Mouse (Mus musculus): ENCODE measurements around the gene Saysd1. TPM values are rescaled to one million over a fixed set of nuclear protein-coding genes. Genes with fewer than 3 reads are reported as not detected.

The Saysd1 gene
- total and polyA plus RNA-seq, 3 experiments: 2.6 to 5.0 (median 2.8) TPM

GRCm38 (mm10) chr14:20149127-20150080, 11.1 kb upstream of the Saysd1 start:
- no peaks in the 10 kb centered on the region for H3K4me1 ChIP-seq (ENCODE audit: control insufficient read depth, insufficient read depth, low read length)
- no peak overlapping the region for H3K4me3 ChIP-seq
- no peak overlapping the region for H3K9ac ChIP-seq (ENCODE audit: low read depth, low read length)
- no peak overlapping the region for H3K27ac ChIP-seq
- H3K36me3 ChIP-seq (ENCODE audit: control insufficient read depth, insufficient read depth, low read length): no peaks in the 10 kb centered on the region
- H3K27me3 ChIP-seq (ENCODE audit: control insufficient read depth, insufficient read depth, low read length): no peaks in the 10 kb centered on the region
- H3K79me2 ChIP-seq (replicated peaks; ENCODE audit: control insufficient read depth, insufficient read depth, low read length): no peaks in the 10 kb centered on the region
- DNase-seq: no peak
- intact Hi-C loops (cut with DNase I): no loop called here
- 83% methylated on average over 22 of the region's 22 CpGs for WGBS
- TF ChIP-seq POLR2A (IDR thresholded peaks at IDR 0.05; ENCODE audit: insufficient read depth, low read depth, low read length) (no peak), CTCF (IDR thresholded peaks at IDR 0.05) (no peak), EP300 (IDR thresholded peaks at IDR 0.05; ENCODE audit: insufficient read depth, low read depth, low read length) (no peak)

- Histone ChIP-seq H3K27me3 (ENCODE audit: control insufficient read depth, insufficient read depth, low read length) (no peaks in the 10 kb centered on the region), H3K36me3 (ENCODE audit: control insufficient read depth, insufficient read depth, low read length) (no peaks in the 10 kb centered on the region), H3K9ac (ENCODE audit: low read depth, low read length) (no peak overlapping the region), H3K4me1 (ENCODE audit: control insufficient read depth, insufficient read depth, low read length) (no peaks in the 10 kb centered on the region), H3K79me2 (replicated peaks; ENCODE audit: control insufficient read depth, insufficient read depth, low read length) (no peaks in the 10 kb centered on the region), H3K27ac (no peak overlapping the region), H3K4me3 (no peak overlapping the region)
- intact Hi-C loops (cut with DNase I): no loop called here
- 91% methylated on average over 11 of the region's 11 CpGs for WGBS
- no peak for TF ChIP-seq POLR2A (IDR thresholded peaks at IDR 0.05; ENCODE audit: insufficient read depth, low read depth, low read length)
- TF ChIP-seq EP300 (IDR thresholded peaks at IDR 0.05; ENCODE audit: insufficient read depth, low read depth, low read length): no peak
- TF ChIP-seq CTCF (IDR thresholded peaks at IDR 0.05): no peak
- no peak for DNase-seq
These were observed 10.2 kb upstream of the Saysd1 start for GRCm38 (mm10) chr14:20148514-20148913.

- Histone ChIP-seq H3K4me3 (no peak overlapping the region), H3K27me3 (ENCODE audit: control insufficient read depth, insufficient read depth, low read length) (no peaks in the 10 kb centered on the region), H3K79me2 (replicated peaks; ENCODE audit: control insufficient read depth, insufficient read depth, low read length) (no peaks in the 10 kb centered on the region), H3K36me3 (ENCODE audit: control insufficient read depth, insufficient read depth, low read length) (no peaks in the 10 kb centered on the region), H3K9ac (ENCODE audit: low read depth, low read length) (no peak overlapping the region), H3K27ac (no peak overlapping the region), H3K4me1 (ENCODE audit: control insufficient read depth, insufficient read depth, low read length) (no peaks in the 10 kb centered on the region)
- intact Hi-C loops (cut with DNase I): no loop called here
- no peak for DNase-seq
- WGBS: 66% methylated on average over 7 of the region's 7 CpGs
- TF ChIP-seq CTCF (IDR thresholded peaks at IDR 0.05): no peak
- no peak for TF ChIP-seq EP300 (IDR thresholded peaks at IDR 0.05; ENCODE audit: insufficient read depth, low read depth, low read length)
- TF ChIP-seq POLR2A (IDR thresholded peaks at IDR 0.05; ENCODE audit: insufficient read depth, low read depth, low read length): no peak
These were observed 9.5 kb upstream of the Saysd1 start for GRCm38 (mm10) chr14:20147854-20148253.

GRCm38 (mm10) chr14:20144093-20144492, 5.8 kb upstream of the Saysd1 start:
- no peak for TF ChIP-seq POLR2A (IDR thresholded peaks at IDR 0.05; ENCODE audit: insufficient read depth, low read depth, low read length)
- no peak for TF ChIP-seq CTCF (IDR thresholded peaks at IDR 0.05)
- TF ChIP-seq EP300 (IDR thresholded peaks at IDR 0.05; ENCODE audit: insufficient read depth, low read depth, low read length): no peak
- 81% methylated on average over 4 of the region's 4 CpGs for WGBS
- Histone ChIP-seq H3K9ac (ENCODE audit: low read depth, low read length) (no peak overlapping the region), H3K36me3 (ENCODE audit: control insufficient read depth, insufficient read depth, low read length) (no peaks in the 10 kb centered on the region), H3K27ac (no peak overlapping the region), H3K79me2 (replicated peaks; ENCODE audit: control insufficient read depth, insufficient read depth, low read length) (no peaks in the 10 kb centered on the region), H3K4me1 (ENCODE audit: control insufficient read depth, insufficient read depth, low read length) (no peaks in the 10 kb centered on the region), H3K4me3 (no peak overlapping the region), H3K27me3 (ENCODE audit: control insufficient read depth, insufficient read depth, low read length) (no peaks in the 10 kb centered on the region)
- intact Hi-C loops (cut with DNase I): no loop called here
- DNase-seq: no peak

- H3K4me1 ChIP-seq (ENCODE audit: control insufficient read depth, insufficient read depth, low read length): no peaks in the 10 kb centered on the region
- intact Hi-C loops (cut with DNase I): no loop called here
- H3K27ac ChIP-seq: no peak overlapping the region
- H3K27me3 ChIP-seq (ENCODE audit: control insufficient read depth, insufficient read depth, low read length): no peaks in the 10 kb centered on the region
- DNase-seq: no peak
- no peaks in the 10 kb centered on the region for H3K36me3 ChIP-seq (ENCODE audit: control insufficient read depth, insufficient read depth, low read length)
- WGBS: 85% methylated on average over 10 of the region's 10 CpGs
- no peak overlapping the region for H3K9ac ChIP-seq (ENCODE audit: low read depth, low read length)
- no peaks in the 10 kb centered on the region for H3K79me2 ChIP-seq (replicated peaks; ENCODE audit: control insufficient read depth, insufficient read depth, low read length)
- TF ChIP-seq CTCF (IDR thresholded peaks at IDR 0.05): no peak
- no peak overlapping the region for H3K4me3 ChIP-seq
These were observed 3.2 kb downstream of the Saysd1 start for GRCm38 (mm10) chr14:20134965-20135671.

- no peaks in the 10 kb centered on the region for H3K79me2 ChIP-seq (replicated peaks; ENCODE audit: control insufficient read depth, insufficient read depth, low read length)
- no peak for TF ChIP-seq POLR2A (IDR thresholded peaks at IDR 0.05; ENCODE audit: insufficient read depth, low read depth, low read length)
- no peak for TF ChIP-seq EP300 (IDR thresholded peaks at IDR 0.05; ENCODE audit: insufficient read depth, low read depth, low read length)
- TF ChIP-seq CTCF (IDR thresholded peaks at IDR 0.05): no peak
- 90% methylated on average over 6 of the region's 6 CpGs for WGBS
- H3K36me3 ChIP-seq (ENCODE audit: control insufficient read depth, insufficient read depth, low read length): no peaks in the 10 kb centered on the region
- no peak for DNase-seq
- H3K27me3 ChIP-seq (ENCODE audit: control insufficient read depth, insufficient read depth, low read length): no peaks in the 10 kb centered on the region
- H3K9ac ChIP-seq (ENCODE audit: low read depth, low read length): no peak overlapping the region
- H3K4me1 ChIP-seq (ENCODE audit: control insufficient read depth, insufficient read depth, low read length): no peaks in the 10 kb centered on the region
- H3K4me3 ChIP-seq: no peak overlapping the region
- intact Hi-C loops (cut with DNase I): no loop called here
- no peak overlapping the region for H3K27ac ChIP-seq
These were observed 10.2 kb downstream of the Saysd1 start for GRCm38 (mm10) chr14:20128162-20128561.
